Mouse (Mus musculus) spleen, adult 2 months (tissue): Measurements from ENCODE around the gene Ppp2r5e. TPM values are rescaled to one million over a fixed set of nuclear protein-coding genes. Genes with fewer than 3 reads are reported as not detected.

ENCODE experiments used
- DNase-seq, 2 experiments: peaks; one replicate each; pipeline versions ENCODE4 v3.0.0 to v3.0.0-alpha.2; 2012 to 2021; ENCODE audit warnings: low spot score in 2 of 2, low read depth in 1 of 2
- H3K27ac ChIP-seq: fragments of 200-500 bp; 2 replicates; pipeline ENCODE4 v1.5.1; 2012; ENCODE audit warnings: low read length, inconsistent platforms; ENCODE audit not compliant: insufficient read depth
- H3K27me3 ChIP-seq: fragments of 200-500 bp; 2 replicates; pipeline ENCODE4 v1.6.1; 2012; ENCODE audit warnings: mild to moderate bottlenecking, moderate library complexity, low read length, inconsistent platforms; ENCODE audit not compliant: control insufficient read depth, insufficient read depth
- H3K36me3 ChIP-seq: fragments of 200-500 bp; 2 replicates; pipeline ENCODE4 v1.6.1; 2012; ENCODE audit warnings: mild to moderate bottlenecking, low read length, inconsistent platforms; ENCODE audit not compliant: control insufficient read depth, insufficient read depth
- H3K4me1 ChIP-seq: fragments of 200-500 bp; 2 replicates; pipeline ENCODE4 v1.6.1; 2011; ENCODE audit warnings: inconsistent platforms; ENCODE audit not compliant: control insufficient read depth, insufficient read depth, insufficient read length
- H3K4me3 ChIP-seq: fragments of 200-500 bp; 2 replicates; pipeline ENCODE4 v1.5.1; 2011; ENCODE audit warnings: mild to moderate bottlenecking, inconsistent platforms; ENCODE audit not compliant: insufficient read depth, insufficient read length; ENCODE audit errors: extremely low read depth
- CTCF ChIP-seq: fragments of 200-500 bp; IDR thresholded peaks from 2 replicates; pipeline ENCODE4 v1.5.1; 2011; ENCODE audit warnings: mild to moderate bottlenecking, inconsistent platforms; ENCODE audit not compliant: insufficient read depth, insufficient read length, insufficient replicate concordance; ENCODE audit errors: extremely low read depth
- POLR2A ChIP-seq: fragments of 200-500 bp; IDR thresholded peaks from 2 replicates; pipeline ENCODE4 v1.6.1; 2011; ENCODE audit warnings: low read depth, low read length, inconsistent platforms
- WGBS: fragments of 180-500 bp; shearing (Covaris S2); methylation state at CpG from one replicate; pipeline ENCODE4 v1.1.7; 2018; 5-methylcytosine and 5-hydroxymethylcytosine counted together
- polyA plus RNA-seq: library from polyadenylated mRNA; depleted of rRNA; stranded (reverse); fragments of >200 nt; gene quantifications from 2 replicates; pipeline ENCODE4 v1.2.3, GENCODE M21; 2012

Gene Ppp2r5e
- polyA plus RNA-seq, 1 experiment: 10.5 TPM

GRCm38 (mm10) chr12:75515301-75515906, 80.6 kb downstream of the Ppp2r5e start:
- DNase-seq: no peak
- TF ChIP-seq CTCF (no peak), POLR2A (no peak)
- 89% methylated on average over 10 of the region's 10 CpGs for WGBS
- Histone ChIP-seq H3K4me1 (peaks cover 2% of the 10 kb centered on the region; the same call in 1 of the 2 replicates), H3K27ac (no peak overlapping the region), H3K4me3 (no peak overlapping the region), H3K27me3 (no peaks in the 10 kb centered on the region), H3K36me3 (peaks cover 1% of the 10 kb centered on the region; the same call in 1 of the 2 replicates)

DNA sequence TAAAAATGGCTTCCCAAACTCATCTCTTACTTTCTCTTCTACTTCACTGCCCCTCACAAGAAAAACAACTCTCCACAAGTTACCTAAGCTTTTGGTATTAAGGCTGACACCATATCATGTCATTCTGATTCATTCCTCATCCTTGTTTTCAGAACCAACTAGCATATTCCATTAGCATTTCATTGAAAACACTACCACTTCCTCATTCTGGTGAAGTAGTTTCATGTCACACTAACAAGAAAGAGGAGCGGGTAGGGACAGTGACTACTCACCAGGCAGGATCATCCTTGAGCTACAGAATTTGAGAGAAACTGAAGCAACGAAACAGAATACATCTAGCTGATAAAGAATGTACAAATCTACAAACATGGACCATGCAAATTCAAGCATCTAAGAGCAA, 84.5 kb downstream of the Ppp2r5e start:
- WGBS: 78% methylated on average over 2 of the region's 2 CpGs
- no peak overlapping the region for H3K27ac ChIP-seq
- no peaks in the 10 kb centered on the region for H3K27me3 ChIP-seq
- H3K4me3 ChIP-seq: no peak overlapping the region
- H3K4me1 ChIP-seq: peaks cover 2% of the 10 kb centered on the region
- peaks cover 1% of the 10 kb centered on the region; the same call in 1 of the 2 replicates for H3K36me3 ChIP-seq
- TF ChIP-seq CTCF (no peak), POLR2A (no peak)
- no peak for DNase-seq

DNA sequence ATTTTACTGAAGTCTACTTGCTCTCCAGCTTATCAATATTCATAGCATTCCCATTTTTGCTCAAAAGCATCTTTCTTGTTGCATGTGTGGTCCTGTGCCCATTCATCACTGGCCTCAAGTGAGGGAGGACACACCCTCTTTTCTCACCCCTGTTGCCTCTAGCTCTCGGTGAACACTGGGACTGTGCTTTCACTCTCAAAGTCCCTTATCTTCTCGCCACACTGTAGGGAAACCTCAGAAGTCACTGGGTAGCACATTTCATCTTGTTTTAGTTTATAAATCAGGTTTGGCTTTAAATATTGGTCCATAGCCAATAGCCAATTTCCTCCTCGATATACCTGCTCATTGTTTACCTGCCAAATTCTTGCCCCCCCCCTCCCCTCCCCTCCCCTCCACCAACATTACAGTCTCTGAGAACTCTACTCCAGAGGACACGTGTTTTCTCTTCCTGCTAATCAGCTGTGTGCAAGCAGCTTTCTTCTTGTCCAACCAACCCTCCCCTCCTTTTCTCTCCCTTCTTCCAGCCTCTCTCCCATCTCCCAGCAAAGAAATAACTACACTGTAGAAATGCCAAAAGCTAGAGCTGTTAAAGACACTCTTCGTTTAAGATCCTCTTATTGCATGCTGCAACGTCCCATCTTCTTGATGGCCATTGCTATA, 90.9 kb downstream of the Ppp2r5e start:
- DNase-seq: no peak
- H3K27ac ChIP-seq: no peak overlapping the region
- H3K27me3 ChIP-seq: no peaks in the 10 kb centered on the region
- no peaks in the 10 kb centered on the region for H3K36me3 ChIP-seq
- TF ChIP-seq POLR2A (no peak), CTCF (no peak)
- WGBS: 80% methylated on average over 6 of the region's 6 CpGs
- peaks cover 2% of the 10 kb centered on the region for H3K4me1 ChIP-seq
- H3K4me3 ChIP-seq: no peak overlapping the region

- WGBS: 90% methylated on average over 4 of the region's 4 CpGs
- DNase-seq: no peak
- TF ChIP-seq CTCF: no peak
- no peak for TF ChIP-seq POLR2A
- Histone ChIP-seq H3K4me3 (no peak overlapping the region), H3K27ac (no peak overlapping the region), H3K27me3 (no peaks in the 10 kb centered on the region), H3K4me1 (no peaks in the 10 kb centered on the region), H3K36me3 (no peaks in the 10 kb centered on the region)
These were observed 93.4 kb downstream of the Ppp2r5e start for GRCm38 (mm10) chr12:75502664-75503063.

DNA sequence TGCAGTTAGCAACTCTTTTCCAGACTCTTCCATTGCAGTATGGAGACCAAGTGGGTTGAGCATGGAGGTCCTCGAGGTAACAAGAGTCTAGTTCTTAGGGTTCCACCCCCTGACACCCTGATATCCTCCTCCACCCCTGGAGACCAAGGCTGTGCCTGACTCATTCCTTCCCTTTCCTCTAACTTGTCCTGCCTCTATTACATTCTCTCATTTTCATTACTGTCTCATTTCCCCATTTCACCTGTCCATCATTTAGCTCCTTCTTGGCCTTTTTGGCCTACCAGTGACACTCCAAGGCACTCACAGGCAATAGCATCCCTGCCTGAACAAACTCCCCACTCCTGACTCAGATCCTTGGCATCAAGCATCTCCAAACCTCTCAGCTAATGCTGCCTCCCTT, 98.3 kb downstream of the Ppp2r5e start:
- H3K27ac ChIP-seq: no peak overlapping the region
- 89% methylated on average over 1 of the region's 1 CpGs for WGBS
- no peak for DNase-seq
- no peaks in the 10 kb centered on the region for H3K4me1 ChIP-seq
- H3K36me3 ChIP-seq: no peaks in the 10 kb centered on the region
- H3K27me3 ChIP-seq: no peaks in the 10 kb centered on the region
- TF ChIP-seq CTCF (no peak), POLR2A (no peak)
- H3K4me3 ChIP-seq: no peak overlapping the region

DNA sequence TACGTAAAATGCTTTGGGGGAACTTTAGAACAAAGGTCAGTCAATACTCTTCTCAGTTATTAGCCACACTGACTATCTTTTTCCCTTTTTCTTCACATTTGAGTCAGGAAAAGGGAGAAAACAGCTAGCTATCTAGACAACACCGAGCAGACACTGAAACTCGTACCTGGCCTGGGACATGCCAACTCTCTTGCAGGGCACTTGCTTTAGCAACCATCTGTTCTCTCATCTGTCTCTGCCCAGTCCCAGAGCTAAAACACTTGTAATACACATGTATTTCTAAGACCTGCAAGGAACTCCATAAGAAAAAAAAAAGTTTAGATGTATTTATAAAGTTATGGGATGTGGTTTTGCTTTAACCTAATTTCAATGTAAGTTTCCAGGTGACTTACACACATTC, 100.4 kb downstream of the Ppp2r5e start:
- WGBS: 95% methylated on average over 3 of the region's 3 CpGs
- TF ChIP-seq CTCF (no peak), POLR2A (no peak)
- H3K36me3 ChIP-seq: no peaks in the 10 kb centered on the region
- no peak overlapping the region for H3K27ac ChIP-seq
- H3K4me1 ChIP-seq: no peaks in the 10 kb centered on the region
- no peaks in the 10 kb centered on the region for H3K27me3 ChIP-seq
- DNase-seq: no peak
- H3K4me3 ChIP-seq: no peak overlapping the region

- WGBS: 86% methylated on average over 3 of the region's 3 CpGs
- no peaks in the 10 kb centered on the region for H3K27me3 ChIP-seq
- no peaks in the 10 kb centered on the region for H3K36me3 ChIP-seq
- H3K4me3 ChIP-seq: no peak overlapping the region
- H3K4me1 ChIP-seq: no peaks in the 10 kb centered on the region
- no peak for DNase-seq
- H3K27ac ChIP-seq: no peak overlapping the region
- TF ChIP-seq CTCF (no peak), POLR2A (no peak)
These were observed 101.4 kb downstream of the Ppp2r5e start for GRCm38 (mm10) chr12:75494643-75495042.
